ENCODE assay signal across 18 mouse cellular contexts in the genomic region with DNA sequence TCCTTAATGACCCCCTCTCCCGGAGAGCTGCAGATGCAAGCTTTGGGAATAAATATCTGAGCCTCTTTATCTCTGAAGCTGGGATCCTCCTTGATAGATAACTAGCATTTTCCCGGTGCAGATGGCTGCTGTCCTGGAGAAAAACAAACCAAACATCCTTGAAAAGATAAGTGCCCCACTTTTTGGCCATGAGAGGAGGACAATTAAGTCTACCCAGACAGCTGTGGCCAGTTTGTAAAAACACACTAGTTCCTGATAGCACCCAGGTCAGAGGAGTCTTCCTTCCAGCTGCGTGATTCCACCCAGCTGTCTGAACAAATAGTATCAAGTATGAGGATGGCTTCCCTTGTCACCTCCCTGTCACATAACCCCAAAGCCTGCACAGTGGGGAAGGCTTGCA.
"Had no signal": no experiment of that assay in that cellular context is flagged by ENCODE, and none has a peak within 500 bp of the region (broad histone marks: within the 10 kb centered on the region; RNA-seq: fewer than 3 reads in every experiment).

No protein-coding gene starts in this region.

- H3K36me3 ChIP-seq: hindbrain, embryonic 15.5 days; limb, embryonic 12.5 days; limb, embryonic 15.5 days; liver, embryonic 15.5 days; midbrain, embryonic 10.5 days; midbrain, embryonic 13.5 days; neural tube, embryonic 13.5 days had no signal

- H3K9ac ChIP-seq: hindbrain, embryonic 15.5 days; limb, embryonic 12.5 days; limb, embryonic 15.5 days; liver, embryonic 15.5 days; midbrain, embryonic 13.5 days; neural tube, embryonic 13.5 days had no signal

- H3K9me3 ChIP-seq: hindbrain, embryonic 15.5 days; limb, embryonic 12.5 days; limb, embryonic 15.5 days; liver, embryonic 15.5 days; megakaryocyte, embryonic 14.5 days; midbrain, embryonic 10.5 days; midbrain, embryonic 13.5 days; neural tube, embryonic 13.5 days had no signal

- DNase-seq: kidney, adult 2 months; kidney, postnatal 14 days; kidney, postnatal 4 days; left cerebral cortex, postnatal 4 days; lung, postnatal 36 days; thymus, postnatal 25 days had no signal

- H3K4me2 ChIP-seq: hindbrain, embryonic 15.5 days; limb, embryonic 12.5 days; limb, embryonic 15.5 days; liver, embryonic 15.5 days; midbrain, embryonic 13.5 days; neural tube, embryonic 13.5 days had no signal

- H3K4me3 ChIP-seq: hindbrain, embryonic 15.5 days; limb, embryonic 12.5 days; limb, embryonic 15.5 days; liver, embryonic 15.5 days; megakaryocyte, embryonic 14.5 days; midbrain, embryonic 10.5 days; midbrain, embryonic 13.5 days; myocyte; neural tube, embryonic 13.5 days had no signal

- H3K27ac ChIP-seq: hindbrain, embryonic 15.5 days; limb, embryonic 12.5 days; limb, embryonic 15.5 days; liver, embryonic 15.5 days; midbrain, embryonic 10.5 days; midbrain, embryonic 13.5 days; neural tube, embryonic 13.5 days had no signal

- ATAC-seq: intestine, postnatal 0 days; lung, postnatal 0 days; midbrain, embryonic 13.5 days; midbrain, embryonic 16.5 days had no signal

- H3K27me3 ChIP-seq: hindbrain, embryonic 15.5 days; limb, embryonic 12.5 days; limb, embryonic 15.5 days; liver, embryonic 15.5 days; megakaryocyte, embryonic 14.5 days; midbrain, embryonic 13.5 days; neural tube, embryonic 13.5 days had no signal

- H3K4me1 ChIP-seq: hindbrain, embryonic 15.5 days; limb, embryonic 12.5 days; limb, embryonic 15.5 days; liver, embryonic 15.5 days; megakaryocyte, embryonic 14.5 days; midbrain, embryonic 10.5 days; midbrain, embryonic 13.5 days; neural tube, embryonic 13.5 days had no signal
